Mouse (Mus musculus) cerebellum, adult 8-10 months (tissue): Measurements from ENCODE around the gene Tagap.

Source experiments
- DNase-seq: peaks from one replicate; pipeline ENCODE4 v3.0.0; 2022

Gene Tagap

DNA sequence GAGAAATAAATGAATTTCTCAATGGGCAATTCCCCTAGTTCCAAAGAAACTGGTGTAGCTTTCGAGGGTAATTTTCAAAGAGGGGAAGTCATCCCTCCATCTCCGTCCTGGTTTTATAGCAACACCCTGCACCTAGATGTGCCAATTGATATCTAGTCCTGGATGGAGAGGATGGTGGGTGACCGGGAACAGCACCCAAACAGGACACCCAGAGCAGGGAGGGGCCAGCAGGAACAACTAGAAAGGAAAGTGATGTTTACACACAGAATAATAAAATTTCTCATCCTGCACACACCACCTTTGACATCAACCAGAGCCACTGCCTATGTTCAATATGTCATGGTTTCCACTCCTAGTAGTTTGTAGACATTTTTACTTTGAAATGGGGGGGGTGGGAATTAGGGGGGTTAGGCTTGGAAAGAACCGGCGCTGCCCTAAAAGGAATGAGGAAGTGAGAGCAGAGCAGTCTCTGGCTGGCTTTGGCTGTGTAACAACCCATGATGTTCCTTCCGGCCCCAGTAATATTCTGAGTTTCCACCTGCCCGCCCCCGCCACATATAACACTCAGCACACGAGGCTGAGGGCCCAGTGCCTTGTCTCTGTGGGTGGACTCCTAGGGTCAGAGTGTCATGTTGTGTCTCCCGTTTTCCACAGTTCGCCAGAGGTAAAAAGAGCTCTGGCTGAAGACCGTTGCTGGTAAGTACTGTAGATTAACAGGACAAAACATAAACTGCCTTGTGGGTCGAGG is at the start of gene Tagap:
Tagap (plus strand) TSS at position 588 of the 748 bp plus-strand sequence.
- DNase-seq: no peak

DNA sequence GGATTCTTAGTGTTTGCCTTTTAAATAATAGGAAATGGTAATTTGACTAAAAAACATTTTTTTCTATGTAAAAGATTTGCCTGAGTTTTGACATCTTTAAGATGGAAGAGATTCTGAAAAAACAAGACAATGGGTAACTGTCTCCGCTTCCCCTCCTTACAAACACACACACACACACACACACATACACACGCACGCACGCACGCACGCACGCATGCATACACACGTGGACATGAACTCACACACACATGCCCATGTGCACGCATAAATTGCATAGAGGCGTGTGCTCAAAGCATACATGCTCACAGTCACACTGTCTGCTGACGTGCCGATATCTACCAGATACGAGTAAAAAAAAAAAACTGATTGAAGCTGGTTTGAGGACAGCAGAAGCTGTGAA is 49.3 kb upstream of the Tagap start:
- DNase-seq: no peak

DNA sequence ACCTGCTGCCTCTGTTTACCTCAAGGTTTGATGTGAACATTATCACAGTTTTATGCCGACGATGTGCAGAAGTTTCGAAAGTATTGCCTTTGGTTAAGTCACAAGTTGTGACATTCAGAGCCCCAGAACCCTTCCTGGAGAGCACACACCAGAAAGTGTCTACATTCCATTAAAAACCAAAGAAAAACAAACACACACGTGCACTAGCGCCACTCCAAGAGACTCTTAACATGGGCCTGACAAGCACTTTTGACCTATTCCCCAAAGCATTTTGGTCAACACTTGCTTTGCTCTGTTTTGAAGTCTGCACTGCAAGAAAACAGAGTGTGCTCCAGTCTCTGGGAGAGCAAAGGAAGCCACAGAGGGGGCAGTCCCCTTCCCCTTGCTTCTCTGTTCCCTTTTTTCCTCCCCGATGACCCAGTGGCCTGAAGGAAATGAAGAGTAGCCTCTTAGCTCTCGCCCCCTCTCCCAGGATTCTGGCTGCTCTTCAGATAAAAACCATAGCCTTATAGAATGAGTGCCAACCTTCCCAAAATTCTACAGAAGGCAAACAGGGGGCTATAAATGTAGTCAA is 48.5 kb upstream of the Tagap start:
- DNase-seq: no peak

DNA sequence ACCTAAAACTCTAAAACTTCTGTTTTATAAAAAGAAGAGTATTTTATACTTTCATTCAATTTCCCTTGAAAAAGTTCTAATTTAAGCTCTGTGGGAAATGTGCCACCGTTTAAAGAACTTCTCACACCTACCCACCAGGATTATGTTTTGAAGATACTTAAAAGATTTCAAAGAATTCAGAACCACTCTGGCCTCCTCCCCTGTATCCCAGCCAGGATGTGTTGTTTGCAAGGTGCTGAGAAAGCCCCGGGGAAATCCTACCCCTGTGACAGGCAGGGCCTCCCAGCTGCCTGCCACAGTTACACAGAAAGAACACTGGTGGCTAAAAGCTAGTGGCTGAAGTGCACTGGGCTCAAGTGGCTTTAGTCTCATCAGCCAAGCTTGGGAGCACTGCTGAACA is 47.9 kb upstream of the Tagap start:
- DNase-seq: no peak

DNA sequence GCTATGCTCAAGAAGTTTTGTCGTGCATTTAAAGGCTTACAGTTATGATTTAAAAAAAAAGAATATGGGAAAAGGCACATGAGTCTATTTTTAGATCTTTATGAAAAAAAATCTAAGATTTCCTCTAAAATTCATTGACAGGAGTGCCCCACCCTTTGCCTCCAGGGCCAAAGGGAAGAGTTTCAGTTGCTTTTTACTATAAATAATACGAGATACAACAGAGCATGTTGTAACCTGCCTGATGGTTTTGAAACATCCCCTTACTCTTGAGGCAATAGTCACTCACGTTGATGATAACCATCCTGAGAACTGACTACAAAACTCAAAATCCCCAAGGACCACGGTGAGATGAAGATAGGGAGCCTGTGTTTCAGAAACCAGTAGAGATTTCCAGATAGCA is 46.3 kb upstream of the Tagap start:
- no peak for DNase-seq

DNA sequence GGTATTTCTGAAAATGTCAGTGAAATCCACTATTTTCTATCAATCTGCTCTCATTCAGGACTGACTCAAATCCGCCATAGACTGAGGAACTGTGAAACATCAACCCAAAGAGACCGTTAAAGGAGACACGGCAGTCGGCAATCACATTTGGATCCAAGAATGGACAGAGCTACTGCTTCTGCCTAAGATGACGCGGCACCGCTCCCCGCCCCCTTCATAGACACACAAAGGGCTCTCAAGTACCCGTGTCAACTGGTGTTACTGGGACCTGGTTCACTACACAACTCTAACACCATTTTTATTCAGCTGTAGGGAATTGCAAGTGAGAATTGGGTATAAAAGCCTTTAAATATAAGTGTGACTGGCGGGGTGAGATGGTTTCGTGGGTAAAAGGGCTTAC is 42.7 kb upstream of the Tagap start:
- no peak for DNase-seq

DNA sequence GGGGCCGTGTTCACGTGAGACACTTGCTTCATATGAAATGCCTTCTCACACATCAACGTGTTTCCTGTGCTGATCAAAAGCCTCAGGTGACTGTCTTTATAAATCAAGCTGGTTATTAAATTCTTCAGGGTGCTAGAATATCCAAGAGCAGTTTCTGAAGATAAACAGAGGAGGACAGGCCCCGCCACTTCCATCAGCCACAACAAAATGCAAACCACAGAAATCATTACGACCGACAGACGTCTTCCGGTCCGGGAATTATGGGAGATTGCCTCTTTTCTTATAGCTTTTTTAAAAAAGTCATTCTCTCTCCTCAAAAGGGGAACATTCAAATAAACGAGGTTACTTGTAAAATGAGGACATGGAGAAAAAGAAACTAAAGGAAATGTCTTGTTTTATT is 41.2 kb upstream of the Tagap start:
- no peak for DNase-seq

DNA sequence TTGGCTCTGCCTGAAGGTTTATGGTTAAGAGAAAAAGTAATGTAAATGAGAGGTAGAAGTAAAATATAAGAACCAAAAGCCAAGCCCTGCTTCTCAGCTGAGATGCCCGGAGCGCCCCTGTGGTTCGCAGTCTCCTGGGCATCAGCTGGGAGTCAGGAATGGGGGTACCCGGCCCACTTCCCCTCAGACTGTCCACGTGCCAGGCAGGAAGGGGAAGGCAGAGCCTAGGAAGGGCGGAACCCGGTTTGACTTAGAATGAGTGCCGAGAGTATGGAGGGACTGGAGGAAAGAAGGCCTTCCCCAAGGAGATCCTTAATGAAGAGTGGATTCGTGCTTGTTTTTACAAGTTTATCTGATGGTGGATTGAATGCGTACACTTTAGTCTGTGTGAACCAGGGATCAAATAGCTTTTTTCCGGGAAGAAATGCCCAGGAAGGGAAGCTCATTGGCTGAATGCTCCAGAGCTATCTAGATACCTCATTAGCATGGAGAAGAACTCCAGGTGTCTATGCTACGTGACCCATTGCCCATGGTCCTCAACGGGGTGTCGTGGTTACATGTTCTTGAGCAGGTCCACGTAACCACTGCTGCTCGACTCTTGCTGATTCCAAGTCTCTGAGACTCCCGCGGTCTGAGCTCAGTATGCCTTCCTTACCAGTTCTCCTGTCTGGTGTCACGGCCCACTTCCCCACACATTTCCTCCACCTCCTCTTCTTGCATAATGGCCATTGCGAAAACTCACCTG is 38.6 kb upstream of the Tagap start:
- DNase-seq: no peak

DNA sequence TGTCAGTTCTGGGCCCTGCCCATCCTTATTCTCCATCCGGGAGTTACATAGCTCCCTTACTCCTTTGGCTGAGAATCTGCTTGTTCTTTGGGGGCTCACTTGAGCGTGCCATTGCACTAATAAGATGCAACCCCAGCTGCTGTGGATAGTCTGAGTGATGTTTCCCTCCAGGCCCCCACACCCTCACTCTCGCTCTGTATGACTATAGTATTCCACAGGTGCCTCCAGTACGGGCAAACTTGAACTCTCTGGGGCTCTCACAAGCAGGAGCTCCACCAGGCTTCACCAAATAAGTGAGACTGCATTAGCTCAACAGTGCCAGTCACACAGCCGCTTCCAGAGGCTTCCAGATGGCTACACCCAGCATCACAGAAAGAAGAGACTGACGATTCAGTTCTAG is 37.5 kb upstream of the Tagap start:
- DNase-seq: no peak

DNA sequence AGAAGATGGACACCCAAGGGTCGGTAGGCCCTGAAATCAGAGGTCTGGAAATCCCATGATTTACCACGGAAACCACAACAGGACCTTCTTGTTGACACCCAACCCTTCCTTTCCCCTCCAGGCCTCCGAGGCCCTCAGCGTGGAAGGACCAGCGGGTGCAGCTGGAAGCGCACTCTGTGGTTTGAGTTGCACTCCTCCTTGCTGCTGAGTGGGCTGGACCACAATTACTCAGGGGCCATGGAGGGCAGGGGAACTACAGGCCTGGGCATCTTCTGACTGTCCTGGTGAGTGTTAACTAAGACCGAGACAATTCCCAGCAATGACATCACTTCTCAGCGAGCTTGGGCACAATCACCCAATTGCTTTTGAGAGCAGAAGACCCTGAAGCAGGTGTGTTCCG is 36.8 kb upstream of the Tagap start:
- DNase-seq: no peak

DNA sequence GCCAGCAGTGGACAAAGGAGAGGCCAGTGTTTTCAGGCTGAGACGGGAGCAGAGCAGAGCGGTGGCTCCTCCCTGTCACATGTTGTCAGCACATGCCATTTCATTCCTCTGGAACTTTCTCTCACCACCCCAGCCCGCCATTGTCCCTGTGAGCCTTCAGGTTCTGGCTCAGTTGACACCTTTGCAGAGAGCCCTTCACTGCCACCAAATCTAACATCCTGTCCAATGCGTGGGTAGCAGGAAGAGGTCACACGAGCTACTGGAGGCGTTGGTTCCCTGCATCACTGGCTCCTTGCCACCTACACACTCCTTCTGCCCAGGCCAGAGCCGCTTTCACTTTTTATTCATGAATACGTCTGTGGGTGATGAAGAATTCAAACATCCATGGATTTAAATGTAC is 33.1 kb upstream of the Tagap start:
- DNase-seq: no peak

DNA sequence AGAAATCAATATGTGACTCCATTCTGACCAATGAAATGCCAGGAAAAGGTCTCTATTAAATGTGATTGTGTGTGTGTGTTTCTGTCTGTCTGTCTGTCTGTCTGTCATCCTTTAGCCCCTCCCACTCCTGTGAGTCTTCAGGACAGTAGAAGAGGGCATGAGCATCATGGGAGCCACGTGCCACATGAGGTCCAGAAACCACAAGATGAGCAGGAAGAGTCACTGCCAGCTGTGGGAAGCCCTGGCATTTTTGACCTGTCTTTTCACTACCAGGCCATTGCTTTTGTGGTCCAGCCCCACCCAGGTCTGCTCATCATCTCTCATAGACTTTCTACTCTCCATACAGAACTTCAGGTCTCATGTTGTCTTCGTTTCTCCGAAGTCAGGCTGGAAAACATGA is 31.7 kb upstream of the Tagap start:
- DNase-seq: no peak

DNA sequence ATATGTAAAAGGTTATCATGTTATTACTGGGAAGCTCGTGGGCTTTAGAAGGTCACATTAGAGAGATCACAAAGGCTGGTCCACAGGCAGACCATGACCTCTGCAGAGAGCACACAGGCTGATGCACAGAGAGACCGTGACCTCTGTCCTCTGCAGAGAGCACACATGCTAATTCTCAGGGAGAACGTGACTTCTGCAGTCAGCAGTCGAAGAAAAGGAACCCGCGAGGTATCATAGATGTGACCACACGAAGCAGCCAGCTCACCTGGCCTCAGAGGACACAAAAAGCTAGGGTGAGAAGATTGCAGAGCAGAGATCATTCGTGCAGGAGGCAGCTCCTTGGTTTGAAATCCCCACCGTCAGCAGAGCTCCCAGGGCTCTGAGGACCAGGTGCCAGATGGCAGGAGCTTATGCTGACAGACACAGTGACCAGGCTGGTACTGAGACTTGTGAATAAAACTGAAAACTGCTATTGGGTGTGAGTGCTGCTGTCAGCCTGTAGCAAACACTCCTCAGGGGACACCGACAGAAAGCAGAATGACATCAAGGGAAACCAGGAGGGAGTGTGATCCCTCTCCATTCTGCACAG is 29.7 kb upstream of the Tagap start:
- DNase-seq: no peak

DNA sequence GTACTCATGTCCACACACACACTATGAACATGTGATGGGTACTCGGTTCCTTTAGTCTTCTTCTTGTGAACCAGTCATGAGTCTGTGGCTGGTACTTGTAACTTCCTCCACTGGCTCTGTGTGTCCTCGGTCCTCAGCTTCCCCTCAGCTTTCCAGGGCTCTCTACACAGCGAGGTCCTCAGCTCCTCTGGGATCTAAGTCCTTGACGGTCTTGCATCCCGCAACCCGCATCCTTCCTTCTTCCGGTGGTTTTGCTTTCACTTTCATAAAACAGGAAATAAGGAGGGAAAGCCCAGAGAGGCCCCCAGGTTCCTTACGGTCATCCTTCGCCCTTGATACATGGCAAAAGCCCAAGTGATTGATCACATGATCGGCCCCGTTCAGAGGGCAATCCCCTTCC is 28.7 kb upstream of the Tagap start:
- DNase-seq: no peak

DNA sequence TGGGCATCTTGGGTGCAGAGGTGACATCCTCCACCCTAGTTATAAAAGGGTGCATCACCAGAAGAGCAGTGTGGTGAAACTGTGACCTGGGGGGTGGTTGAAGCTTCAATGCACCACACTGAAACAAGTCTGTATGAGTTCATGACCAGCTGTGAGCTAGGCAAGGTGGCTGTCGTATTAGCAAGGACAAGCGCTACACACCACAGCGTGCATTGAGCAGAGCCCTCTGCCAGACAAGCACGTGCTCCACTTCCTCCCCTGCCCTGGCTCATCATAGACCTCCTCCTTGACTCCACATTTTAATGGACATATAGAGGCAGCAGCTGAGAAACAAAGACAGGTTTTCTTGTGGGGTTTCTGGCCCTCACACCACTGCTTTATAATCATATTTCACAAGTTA is 28.0 kb upstream of the Tagap start:
- no peak for DNase-seq

DNA sequence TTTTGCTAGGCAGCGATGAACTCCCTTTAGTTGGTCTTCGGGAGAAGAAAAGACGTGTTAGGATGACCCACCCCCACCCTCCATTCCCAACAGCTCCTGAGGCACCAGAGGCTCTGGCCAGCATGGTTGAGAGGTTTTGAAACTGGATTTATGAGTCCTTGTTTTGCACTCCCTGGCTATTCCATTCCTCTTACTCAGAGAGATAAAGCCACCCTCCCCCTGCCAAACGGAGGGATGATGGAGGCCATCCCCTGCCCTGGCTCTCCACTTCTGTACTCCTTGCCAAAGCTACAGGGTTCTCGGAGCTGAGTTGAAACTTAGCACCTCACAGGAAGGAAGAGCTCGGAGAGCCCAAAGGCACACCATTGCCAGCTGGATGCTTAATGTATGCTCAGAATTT is 26.6 kb upstream of the Tagap start:
- no peak for DNase-seq

DNA sequence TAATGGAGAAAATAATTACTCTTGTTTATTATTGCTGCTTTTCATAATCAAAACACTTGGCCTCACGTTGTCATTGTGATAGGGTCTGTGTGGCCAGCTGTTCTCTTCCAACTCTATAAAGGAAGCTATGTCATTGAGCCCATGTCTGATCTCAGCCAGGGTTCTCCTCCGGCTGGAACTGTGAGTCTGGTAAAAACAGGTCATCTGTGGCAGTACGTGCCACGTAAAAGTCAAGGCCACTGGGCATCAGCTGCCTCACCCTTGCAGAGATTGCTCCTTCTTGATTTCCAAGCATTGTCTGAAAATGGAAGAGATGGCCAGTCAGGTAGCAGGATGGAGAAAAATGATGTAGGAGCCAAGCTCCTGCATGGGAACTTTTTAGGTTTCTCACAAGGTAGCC is 25.8 kb upstream of the Tagap start:
- no peak for DNase-seq

DNA sequence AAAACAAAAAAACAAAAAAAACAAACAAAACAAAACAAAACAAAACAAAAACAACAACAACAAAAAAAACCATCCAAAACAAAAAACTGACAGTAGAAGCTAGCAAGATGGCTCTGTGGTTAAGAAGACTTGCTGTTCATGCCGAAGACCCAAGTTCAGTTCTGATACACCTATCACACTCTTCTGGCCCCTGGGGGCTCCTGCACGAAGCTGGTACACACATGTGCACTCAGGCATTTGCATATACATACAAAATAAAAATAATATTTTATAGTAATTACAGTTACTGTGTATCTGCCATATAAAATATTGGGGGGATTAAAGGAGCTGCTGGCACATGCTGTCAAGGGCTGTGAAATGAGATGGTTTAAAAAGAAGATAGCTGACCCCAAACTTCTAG is 24.3 kb upstream of the Tagap start:
- no peak for DNase-seq

DNA sequence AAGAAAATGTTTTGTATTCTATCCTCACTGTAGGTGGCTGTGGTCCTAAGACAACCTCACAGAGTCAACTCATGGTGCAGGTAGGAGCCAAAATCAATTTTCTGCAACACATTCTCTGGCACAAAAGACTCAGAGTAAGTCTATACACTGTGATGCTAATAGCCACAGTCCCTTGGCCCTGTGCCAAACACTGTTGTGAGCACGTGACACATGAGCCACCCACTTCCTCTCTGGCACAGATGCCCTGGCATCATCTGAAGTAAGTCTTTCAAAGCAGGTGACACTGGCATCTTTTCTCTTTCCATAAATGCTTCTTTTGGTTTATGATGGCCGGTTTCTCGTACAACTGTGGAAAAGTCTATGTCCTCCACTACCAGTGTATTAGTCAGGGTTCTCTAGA is 23.4 kb upstream of the Tagap start:
- DNase-seq: no peak

DNA sequence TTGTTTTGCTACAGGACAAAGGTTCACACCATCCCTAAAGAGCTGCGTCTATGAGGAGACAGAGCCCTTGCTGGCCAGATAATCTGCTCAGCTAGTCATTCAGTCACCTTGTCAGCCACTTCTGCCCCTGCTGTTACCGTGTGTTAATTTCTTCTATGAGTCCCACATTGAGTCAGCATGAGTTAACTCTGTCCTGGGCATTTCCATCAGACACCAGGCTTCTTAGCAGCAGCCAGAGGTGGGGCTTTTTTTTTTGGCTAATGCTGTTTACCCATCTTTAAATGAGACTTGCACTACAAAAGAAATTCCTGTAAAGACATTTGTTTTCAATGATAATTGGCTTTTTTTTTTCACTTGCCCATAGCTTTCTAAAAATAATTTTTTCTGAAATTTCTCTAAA is 20.8 kb upstream of the Tagap start:
- DNase-seq: no peak

DNA sequence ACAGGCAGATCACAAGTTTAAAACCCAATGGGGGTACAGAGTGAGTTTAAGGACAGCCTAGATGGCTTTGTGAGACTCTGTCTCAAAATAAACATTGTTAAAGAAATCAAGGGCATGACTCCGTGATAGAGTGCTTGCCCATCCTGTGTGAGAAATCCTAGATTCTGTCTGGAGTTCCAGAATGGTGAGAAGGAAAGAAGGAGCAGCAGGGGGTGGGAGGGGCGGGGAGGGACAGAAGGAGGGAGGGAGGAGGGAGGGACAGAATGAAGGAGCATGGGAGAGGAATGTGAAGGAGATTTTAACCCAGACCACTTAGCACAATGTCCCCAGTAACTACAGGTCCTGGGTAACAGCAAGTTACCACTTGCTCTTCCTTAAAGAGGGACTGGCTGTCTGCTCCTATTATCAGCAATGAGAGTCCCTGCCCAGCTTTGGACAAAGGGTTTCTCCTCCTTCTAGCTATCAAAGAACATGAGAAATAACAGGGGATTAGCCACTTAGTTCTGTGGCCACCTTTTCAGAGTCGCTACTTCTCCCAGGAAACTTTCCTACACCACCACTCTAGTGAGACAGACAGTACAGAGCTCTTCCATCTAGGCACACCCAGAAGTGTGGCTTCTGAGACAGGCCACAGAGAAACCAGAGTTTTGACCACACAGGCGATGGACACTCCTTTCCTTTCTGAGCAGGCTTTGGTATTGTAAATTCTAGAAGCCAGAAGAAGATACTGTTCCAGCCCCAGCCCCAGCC is 19.7 kb upstream of the Tagap start:
- no peak for DNase-seq

DNA sequence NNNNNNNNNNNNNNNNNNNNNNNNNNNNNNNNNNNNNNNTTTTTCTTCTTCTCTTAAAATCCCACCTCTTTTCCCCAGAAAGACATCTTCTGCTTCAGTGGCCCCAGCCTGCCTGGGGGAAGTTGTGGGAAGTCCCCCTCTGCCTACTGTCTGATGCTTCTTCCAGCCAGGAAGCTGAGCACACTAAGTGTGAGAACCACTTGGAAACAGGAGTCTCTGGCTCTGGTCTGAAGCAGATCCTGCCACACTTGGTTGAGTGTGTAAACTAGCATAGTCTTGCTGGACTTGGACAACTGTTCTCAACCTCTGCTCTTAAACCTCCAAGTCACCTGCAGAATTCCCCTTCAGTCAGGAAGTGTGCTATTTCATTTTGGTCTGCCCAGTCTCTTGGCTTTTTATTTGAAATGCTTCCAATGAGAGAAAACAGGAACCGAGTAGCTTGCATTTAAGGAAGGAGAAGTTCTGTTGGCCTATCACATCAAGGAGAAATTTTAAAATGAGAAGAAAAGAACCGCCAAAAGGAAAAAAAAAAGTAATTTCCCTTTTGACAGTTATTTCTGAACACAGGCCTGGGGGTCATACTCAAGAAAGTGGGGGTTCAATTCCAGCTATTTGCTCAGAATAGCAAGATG is 11.1 kb upstream of the Tagap start:
- no peak for DNase-seq

DNA sequence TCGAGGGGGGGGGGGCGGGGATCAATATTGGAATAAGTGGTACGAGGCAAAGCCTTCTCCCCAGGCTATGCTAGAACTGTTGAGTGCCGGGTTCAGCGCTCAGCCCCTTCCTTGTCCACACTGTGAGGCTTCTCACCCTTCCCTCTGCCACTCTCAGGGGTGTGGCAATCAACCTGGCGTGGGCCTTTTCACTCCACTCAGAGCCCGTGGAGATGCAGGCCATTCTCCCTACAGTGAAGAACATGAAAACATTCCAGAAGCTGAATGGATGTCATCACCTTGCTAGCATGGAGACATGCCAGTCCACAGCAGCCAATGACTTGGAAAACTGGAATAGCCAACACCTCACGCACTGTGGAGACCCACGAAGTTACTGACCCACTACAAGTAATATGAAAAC is 10.0 kb upstream of the Tagap start:
- no peak for DNase-seq
